Mouse (Mus musculus) liver, postnatal 0 days (tissue): ENCODE results near the gene Asic3.

Experiments used
- CTCF ChIP-seq: sonication (generic); IDR thresholded peaks from 2 replicates; pipeline ENCODE4 v1.5.1; 2016; ENCODE audit warnings: antibody characterized with exemption, low read depth
- EP300 ChIP-seq: IDR thresholded peaks from 2 replicates; pipeline ENCODE4 v1.6.1; 2016; ENCODE audit warnings: antibody characterized with exemption, low read depth, mild to moderate bottlenecking

GRCm38 (mm10) chr5:24424861-24425411, 11.7 kb downstream of the Asic3 start:
- TF ChIP-seq CTCF (no peak), EP300 (no peak)
